Mouse (Mus musculus): ENCODE results near the gene Srsf4.

Gene Srsf4

DNA sequence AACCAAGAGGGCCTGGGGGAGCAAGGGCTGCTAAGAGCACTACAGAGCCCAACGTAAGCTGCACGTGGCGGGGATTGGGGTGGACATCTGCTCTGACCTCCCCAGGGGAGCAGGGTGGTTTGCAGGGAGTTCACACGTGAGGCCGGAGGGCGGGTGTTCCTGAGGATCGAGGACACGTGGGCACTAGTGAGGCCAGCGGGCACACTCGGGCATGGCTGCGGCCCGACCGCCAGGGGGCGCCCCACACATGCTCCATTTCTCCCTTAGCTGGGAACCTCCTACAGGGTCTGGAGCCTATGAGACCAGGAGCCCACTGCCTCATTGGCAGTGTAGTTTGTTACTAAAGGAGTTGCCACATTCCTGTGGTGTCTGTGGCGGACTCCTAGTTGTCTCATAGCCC is 43.0 kb downstream of the Srsf4 start:
- DNase-seq: peak; percentile 87

DNA sequence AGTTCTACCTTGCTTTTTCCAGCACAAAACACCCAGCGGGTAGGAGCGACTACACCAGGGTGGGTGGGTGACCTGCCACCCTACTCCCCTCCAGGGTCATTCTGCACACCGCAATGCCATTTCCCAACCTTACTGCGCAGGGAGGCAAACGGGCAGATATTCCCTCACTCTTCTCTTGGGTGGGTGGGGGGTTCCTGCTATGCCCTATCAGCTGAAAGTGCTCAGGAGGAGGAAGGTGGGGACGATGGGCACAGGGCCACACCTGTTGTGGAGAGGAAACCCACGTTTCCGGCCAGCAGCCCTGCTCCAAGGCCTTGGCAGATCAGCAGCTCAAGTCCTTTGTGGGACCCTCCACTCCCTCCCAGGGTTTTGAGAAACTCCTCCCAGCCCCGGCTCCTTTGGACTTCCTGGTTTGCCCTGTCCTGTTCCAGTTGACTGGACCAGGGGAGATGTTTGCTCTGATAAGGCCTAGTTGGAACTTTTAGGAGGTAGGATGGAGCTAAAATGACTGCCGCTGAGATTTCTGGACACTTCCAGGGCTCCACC is 43.7 kb downstream of the Srsf4 start:
- DNase-seq: no peak

- no peak for DNase-seq
These were observed 44.7 kb downstream of the Srsf4 start for GRCm38 (mm10) chr4:131918026-131918533.

DNA sequence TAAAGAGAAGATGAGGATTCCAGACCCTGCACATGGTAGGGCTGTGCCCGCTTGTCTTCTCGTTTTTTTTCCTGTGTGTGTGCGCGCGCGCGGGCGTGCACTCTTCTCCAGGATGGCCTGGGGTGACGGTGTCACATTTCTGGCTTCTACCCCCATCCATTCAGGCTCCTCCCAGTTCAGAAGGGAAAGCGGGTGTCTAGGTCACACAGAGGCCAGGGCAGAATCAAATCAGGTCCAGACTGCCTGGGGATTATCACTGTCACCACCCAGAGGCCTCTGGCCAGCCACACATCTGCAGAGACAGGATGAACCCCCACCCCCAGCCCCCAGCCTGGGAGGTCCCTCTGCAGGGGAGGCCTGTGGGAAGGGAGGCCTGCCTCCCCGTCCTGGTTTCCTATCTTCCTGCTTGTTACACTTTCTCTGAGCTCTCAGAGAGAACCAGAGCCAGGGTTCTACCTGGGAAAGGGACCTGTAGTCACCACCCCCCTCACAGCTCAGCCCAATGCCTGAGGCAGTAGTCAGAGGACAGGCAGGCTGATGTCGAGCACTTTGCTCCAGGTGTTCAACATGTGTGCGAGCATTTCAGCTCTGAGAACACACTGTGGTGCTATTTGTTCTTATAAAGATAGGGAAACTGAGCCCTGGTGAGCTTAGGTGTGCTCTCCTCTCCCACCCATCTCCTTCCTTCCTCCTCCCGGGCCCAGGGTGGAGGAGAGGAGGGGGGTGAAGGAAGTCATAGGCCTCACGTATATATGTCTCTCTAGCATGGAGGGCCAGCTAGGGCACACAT is 45.5 kb downstream of the Srsf4 start:
- DNase-seq: peak; percentile 66

DNA sequence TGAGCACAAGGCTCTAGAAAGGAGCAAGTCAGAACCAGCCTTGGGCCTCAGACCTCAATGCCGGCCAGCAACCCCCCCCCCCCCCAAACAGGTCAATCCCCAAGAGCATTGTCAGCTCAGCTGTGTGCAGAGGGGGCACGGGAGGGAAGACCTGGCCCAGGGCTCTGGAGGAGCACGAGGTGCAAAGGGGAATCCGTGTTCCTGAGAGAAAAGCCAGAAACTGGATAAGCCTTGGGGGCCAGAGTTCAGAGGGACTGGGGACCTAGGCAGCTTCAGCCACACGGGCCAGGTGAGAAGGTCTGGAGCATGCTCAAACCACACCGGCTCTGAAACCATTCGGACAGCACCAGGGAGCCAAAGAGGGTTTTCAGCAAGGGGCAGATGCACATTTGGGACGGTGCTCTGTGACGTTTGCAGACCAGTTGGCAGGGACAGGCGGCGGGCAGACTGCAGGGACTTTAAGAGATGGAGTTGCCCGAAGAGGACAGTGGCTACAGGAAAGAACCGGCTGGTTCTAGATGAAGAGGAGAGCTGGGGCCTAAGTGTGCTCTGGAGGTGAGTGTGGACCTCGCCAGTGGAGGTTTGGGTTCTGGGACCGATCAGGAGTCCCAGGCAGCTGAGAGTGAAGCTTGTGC is 46.2 kb downstream of the Srsf4 start:
- no peak for DNase-seq

DNA sequence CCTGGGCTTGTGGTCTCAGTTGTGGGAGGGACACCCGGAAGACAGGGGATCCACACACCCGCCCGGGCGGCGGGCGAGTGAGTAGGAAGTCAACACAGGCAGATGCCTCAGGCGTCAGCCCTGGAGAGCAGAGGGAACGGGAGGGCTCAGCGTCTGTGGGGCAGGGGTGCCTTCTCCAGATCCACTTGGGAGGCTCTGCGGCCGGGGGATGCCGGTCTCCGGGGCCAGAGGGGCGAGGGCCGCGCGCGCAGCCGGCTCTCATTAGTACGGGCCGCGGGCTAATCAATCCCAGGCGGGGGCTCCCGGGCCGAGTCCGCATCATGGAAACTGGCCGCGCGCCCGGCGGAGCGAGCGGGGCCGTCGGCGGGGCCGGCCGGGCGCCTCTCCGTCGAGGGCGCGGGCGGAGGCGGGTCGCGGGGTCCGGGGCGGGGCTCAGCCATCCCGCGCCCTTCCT is 46.8 kb downstream of the Srsf4 start:
- peak; percentile 86 for DNase-seq

- DNase-seq: peak; percentile 88
These were observed 47.4 kb downstream of the Srsf4 start for GRCm38 (mm10) chr4:131920595-131921351.

GRCm38 (mm10) chr4:131921461-131922346 is 48.3 kb downstream of the Srsf4 start, which contains the start of gene Tmem200b:
TSS of gene Tmem200b (plus strand) at chr4:131921771.
- peak; percentile 69 for DNase-seq

DNA sequence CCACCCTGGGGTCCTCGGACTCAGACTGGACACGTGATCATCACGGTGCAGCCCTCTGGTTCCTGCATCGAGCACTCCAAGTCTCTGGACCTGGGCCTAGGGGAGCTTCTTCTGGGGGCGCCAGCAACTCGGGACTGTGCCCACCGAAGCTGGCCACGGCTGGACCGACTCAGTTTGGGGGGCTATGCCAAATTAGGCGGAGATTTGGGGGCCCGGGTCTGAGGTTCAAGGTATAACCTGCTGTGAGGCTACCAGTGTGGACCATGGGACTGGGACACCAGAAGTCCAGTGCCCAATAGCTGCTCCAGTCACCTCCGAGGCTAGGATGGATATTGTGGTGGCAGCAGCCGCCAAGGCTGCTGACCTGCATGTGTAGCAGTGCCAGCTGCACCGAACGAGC is 49.0 kb downstream of the Srsf4 start:
- no peak for DNase-seq

DNA sequence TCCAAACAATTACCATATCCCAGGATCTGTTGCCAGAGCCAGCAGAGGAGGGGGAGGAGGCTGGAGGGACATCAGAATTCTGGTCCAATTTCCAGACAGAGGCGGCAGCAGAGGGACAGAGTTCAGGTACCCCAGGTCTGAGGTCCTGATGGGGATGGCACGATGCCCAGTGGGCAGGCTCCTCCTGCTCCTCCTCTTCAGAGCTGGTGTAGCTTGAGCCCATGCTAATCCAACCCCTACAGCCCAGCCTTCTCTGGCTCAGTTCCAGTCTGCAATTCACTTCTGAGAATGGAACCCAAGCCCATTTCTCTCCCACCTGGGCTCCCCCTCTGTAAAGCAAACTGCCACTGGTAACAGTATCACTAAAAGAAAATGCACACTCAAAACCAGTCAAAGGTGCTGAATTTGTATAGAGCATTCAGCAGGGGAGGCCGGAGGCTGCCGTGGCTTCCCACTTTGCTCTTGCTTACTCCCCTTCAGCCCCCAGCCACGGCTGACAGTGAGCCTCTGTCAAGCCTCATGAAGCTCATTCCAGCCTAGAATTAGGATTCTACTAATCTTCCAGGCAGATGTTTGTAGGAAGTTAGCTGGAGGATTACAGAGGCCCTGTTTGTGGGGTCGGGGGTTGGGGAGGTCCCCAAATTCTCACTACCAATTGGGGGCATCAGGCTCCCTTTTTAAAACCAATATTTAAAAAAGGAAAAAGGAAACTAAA is 50.8 kb downstream of the Srsf4 start:
- peak; percentile 87 for DNase-seq

GRCm38 (mm10) chr4:131929146-131929545 is 55.7 kb downstream of the Srsf4 start:
- DNase-seq: no peak

GRCm38 (mm10) chr4:131939459-131939858 is 66.0 kb downstream of the Srsf4 start:
- DNase-seq: no peak

GRCm38 (mm10) chr4:131940846-131941245 is 67.4 kb downstream of the Srsf4 start:
- no peak for DNase-seq

GRCm38 (mm10) chr4:131947848-131948247 is 74.4 kb downstream of the Srsf4 start:
- DNase-seq: no peak

GRCm38 (mm10) chr4:131949903-131950302 is 76.5 kb downstream of the Srsf4 start:
- DNase-seq: no peak

- DNase-seq: no peak
These were observed 77.2 kb downstream of the Srsf4 start for GRCm38 (mm10) chr4:131950657-131951056.
